ENCODE assay signal across 19 mouse cellular contexts in the genomic region with DNA sequence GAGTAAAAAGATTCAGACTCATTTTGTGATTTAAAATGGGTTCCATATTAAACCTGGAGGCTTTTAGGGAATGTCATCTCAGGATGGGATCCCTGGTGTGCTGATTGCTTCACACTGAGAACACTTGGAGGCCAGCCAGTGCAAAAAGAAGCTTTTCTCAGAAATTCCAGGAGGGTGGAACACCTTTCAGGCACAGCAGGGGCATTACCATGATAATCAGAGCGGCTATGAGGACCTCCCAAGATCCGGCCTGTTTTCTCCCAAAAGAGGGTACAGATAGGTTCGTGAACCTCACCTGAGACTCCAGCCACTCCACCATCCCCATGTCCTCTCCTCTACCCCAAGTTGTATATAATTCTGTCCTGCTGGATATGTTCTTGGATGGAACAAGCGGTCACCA. TPM values are rescaled to one million over a fixed set of nuclear protein-coding genes. Genes with fewer than 3 reads are reported as not detected.
"Had no signal": no experiment of that assay in that cellular context is flagged by ENCODE, and none has a peak within 500 bp of the region (broad histone marks: within the 10 kb centered on the region; RNA-seq: fewer than 3 reads in every experiment).

No protein-coding gene starts in this region.

- H3K4me1 ChIP-seq: lung, embryonic 15.5 days; midbrain, embryonic 15.5 days; neural tube, embryonic 12.5 days had no signal

- H3K9me3 ChIP-seq: liver, embryonic 13.5 days; lung, embryonic 15.5 days; midbrain, embryonic 15.5 days; neural tube, embryonic 12.5 days had no signal

- H3K27me3 ChIP-seq: limb, embryonic 12.5 days; liver, embryonic 13.5 days; lung, embryonic 15.5 days; megakaryocyte, embryonic 14.5 days; midbrain, embryonic 15.5 days; neural tube, embryonic 12.5 days had no signal

- H3K27ac ChIP-seq: limb, embryonic 12.5 days; liver, embryonic 13.5 days; lung, embryonic 15.5 days; macrophage; midbrain, embryonic 15.5 days; neural tube, embryonic 12.5 days; stomach, postnatal 0 days had no signal

- H3K9ac ChIP-seq: limb, embryonic 12.5 days; liver, embryonic 13.5 days; liver, postnatal 0 days; lung, embryonic 15.5 days; midbrain, embryonic 15.5 days; neural tube, embryonic 12.5 days had no signal

- H3K36me3 ChIP-seq: limb, embryonic 12.5 days; liver, embryonic 13.5 days; lung, embryonic 15.5 days; midbrain, embryonic 15.5 days; neural tube, embryonic 12.5 days had no signal

- H3K4me3 ChIP-seq: limb, embryonic 12.5 days; liver, embryonic 13.5 days; lung, embryonic 15.5 days; megakaryocyte, embryonic 14.5 days; midbrain, embryonic 15.5 days; neural tube, embryonic 12.5 days had no signal

- DNase-seq: kidney, postnatal 25 days; layer of hippocampus, postnatal 36 days; liver; liver, embryonic 13.5 days; liver, postnatal 0 days; lung, postnatal 14 days; thymus, postnatal 25 days had no signal

RNA-seq across cellular contexts. Expression of gene Gm10322, which starts 57.3 kb away (rescaled TPM):
- total RNA-seq: layer of hippocampus, postnatal 36 days; left cerebral cortex, adult 8-10 months; left cerebral cortex, postnatal 36 days; monocyte, adult 5-6 weeks; neutrophil, adult 5-6 weeks had no signal
- polyA plus RNA-seq: limb, embryonic 12.5 days; liver, embryonic 13.5 days; liver, postnatal 0 days; lung, embryonic 15.5 days; macrophage; midbrain, embryonic 11.5 days; midbrain, embryonic 15.5 days; neural tube, embryonic 12.5 days; stomach, postnatal 0 days had no signal
